Mouse (Mus musculus): ENCODE results near the gene Cct7. TPM values are rescaled to one million over a fixed set of nuclear protein-coding genes. Genes with fewer than 3 reads are reported as not detected.

Cct7 gene
- total RNA-seq, 2 experiments from 2014 or later: 310 to 311 TPM

DNA sequence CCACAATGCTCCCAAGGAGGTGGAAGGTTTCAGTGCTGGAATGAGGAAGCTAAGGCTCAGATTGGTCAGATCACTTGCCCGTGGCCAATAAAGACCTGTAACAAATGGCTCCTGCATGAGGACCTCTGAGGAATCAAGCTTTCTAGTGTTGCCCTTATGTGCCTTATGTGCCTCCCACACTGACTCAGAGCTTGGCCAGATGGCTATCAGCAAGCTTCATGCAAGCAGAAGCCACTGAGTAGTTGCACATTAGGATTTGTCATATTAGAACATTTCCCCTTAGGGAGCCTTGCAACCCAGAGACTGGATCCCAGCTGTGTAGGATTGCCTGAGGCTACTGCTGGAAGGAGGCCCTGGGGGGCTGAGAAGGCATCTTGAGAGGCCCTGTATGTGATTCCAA, 49.1 kb downstream of the Cct7 start:
- intact Hi-C loops (cut with DNase I): no loop called here
- DNase-seq: no peak

DNA sequence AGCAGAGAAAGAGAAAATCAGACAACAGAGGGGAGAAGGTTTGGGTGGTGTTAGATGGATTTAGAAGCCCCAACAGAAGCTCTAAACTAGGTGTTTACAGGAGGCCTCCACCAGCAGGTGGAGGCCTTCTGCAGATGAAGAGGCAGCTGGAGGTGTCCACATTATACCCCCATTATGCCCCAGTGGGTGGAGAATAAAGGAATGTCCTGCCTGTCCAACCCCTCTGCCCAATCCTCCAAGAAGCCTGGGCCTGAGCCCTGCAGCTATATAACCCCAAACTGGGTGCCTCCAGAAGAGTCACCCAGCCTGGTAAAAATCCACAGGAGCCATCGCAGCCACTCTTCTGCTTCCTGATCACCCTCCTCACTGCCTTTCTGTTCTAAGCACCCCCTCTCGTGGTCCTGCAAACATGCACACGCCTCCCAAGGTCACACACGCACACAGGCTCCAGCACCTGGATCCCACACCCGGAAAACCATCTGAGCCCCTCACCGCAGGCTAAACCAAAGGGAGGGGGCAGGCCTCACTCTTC, 50.3 kb downstream of the Cct7 start:
- no peak for DNase-seq
- intact Hi-C loops (cut with DNase I): no loop called here

DNA sequence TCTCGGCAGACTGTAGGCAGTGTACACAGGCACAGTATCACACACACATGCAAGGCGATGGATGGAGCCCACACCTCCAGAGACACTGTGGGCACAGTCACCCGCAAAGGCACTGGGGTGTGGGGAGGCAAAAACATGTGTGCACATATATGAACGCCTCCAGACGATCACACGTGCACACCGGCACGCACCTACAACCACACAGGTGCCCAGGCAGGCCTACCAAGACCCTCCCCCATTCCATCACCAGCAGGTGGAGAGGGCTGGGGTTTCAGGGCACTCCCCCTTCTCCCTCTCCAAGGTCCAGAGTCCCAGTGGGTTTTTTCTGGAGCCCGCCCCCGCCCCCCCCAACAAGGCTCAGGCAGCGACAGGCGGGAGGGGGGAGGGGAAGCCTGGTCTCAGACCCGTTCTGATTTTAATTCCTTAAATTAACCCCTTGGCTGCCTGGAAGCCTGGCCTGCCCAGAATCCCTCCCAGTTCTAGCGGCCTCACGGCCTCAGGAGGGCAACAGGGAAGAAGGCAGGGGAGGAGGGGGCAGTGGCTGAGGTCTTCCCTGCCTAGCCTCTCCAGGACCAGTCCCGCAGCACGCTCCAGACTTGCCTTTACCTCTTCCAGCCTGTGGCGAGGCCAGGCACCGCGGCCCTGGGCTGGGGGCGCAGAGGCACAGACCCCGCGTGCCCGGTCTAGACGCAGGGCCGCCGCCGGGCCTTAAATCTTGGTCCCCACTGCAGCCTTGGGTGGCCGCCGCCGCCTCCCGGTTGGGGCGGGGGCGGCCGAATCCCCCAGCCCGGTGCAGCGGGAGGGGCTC, 51.0 kb downstream of the Cct7 start:
- no peak for DNase-seq
- intact Hi-C loops (cut with DNase I): no loop called here

DNA sequence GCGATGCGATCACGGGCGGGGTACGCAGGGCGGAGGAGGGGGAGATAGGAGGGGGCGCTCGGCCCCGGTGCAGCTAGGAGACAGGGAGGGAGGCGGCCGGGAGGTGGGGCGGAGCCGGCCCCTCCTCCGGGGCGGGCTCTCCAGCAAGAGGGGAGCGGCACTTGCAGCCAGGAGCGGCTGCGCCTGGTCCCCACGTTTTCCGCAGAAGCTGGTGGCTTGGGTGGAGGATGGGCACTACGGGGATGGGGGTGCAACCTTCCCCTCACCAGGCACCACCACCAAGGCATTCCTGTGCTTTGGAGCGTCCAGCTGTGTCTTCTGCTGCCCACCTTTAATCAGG, 51.6 kb downstream of the Cct7 start, which contains the start of gene Fbxo41:
TSS of gene Fbxo41 (minus strand) at position 84 of the 340 bp plus-strand sequence.
- intact Hi-C loops (cut with DNase I): no loop called here
- DNase-seq: peak; percentile 72

DNA sequence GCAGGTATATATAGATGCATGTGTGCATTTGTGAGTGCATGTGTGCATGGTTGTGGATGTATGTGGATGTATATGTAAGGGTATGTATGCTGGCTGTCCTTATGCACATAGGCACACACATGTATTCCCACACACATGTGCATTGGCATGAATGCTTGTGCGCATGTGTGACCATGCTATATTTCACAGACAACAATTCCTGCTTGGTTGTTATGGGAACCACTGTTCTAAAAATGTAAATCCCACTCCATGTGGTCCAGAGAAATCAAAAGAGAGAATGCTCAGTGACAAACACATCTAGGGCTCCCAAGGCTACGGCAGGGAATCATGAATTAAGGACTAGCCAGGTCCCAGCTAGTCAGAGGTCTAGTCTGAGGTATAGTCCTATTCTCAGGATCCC, 53.6 kb downstream of the Cct7 start:
- no peak for DNase-seq
- intact Hi-C loops (cut with DNase I): no loop called here

DNA sequence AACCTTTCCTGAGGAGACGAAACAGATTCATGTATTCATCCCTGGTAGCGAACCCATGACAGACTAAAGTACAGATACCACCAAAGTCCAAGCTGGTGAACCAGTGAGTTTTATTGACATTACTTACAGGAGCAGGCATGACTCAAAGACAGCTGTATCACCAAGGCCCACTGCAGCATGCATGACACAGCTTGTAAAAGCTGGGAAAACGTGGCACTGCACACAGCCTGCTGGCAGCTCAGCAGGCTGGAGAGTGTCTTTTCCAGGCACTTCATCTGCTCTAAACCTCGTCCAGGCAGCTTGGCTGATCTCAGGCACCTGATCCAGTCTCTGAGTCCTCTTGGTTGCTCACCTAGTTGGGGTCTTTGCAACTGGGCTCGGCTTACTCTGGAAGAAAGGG, 57.3 kb downstream of the Cct7 start:
- intact Hi-C loops (cut with DNase I): no loop called here
- no peak for DNase-seq

DNA sequence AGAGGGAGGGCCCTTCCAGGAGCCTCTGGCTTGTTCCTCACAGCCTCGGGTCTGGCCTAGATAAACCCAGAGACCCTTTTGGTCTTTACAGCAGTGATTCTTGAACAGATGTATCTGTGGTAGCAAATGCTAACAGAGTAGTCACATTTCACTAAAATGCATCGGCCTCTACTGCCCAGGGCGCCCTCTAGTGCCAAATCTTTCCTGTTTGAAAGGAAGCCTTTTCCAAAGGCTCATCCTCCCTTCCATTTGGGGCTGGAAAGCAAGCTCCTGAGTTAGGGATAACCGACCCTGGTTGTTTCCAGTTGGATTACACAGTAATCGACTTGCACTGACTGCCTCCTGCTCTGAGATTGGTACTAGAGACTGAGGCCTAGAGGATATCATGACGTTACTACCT, 59.2 kb downstream of the Cct7 start:
- peak; percentile 79 for DNase-seq
- intact Hi-C loops (cut with DNase I): no loop called here

DNA sequence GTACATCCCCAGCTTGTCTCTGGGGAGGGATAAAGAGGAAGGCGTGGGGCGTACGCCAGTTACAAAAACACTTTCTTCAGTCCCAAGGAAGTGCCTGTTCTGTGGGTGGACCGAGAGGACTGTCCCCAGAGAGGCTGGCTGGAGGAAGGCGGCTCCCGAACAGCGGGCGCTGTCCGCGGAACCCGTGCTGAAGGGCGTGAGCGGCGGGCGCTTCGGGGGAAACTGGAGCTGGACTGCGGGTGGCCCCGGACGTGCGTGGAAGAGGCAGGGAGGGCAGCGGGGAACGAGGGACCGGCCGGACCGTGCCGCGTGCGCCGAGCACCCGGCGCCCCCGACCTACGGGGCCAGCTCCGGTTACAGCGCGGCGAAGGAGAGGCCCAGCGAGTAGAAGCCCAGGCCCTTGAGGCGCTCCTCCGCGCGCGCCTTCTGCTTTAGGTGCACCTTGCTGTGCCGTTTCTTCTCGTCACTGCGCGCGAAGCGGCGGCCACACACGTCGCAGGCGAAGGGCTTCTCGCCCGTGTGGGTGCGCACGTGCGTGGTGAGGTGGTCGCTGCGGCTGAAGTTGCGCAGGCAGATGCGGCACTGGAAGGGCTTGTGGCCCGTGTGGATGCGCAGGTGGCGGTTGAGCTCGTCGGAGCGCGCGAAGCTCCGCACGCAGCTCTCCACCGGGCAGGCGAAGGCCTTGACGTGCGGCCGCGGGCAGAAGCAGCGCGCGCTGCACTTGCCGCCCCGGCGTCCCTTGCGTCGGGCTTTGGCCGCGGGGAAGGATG, 60.2 kb downstream of the Cct7 start:
- intact Hi-C loops (cut with DNase I): no loop called here
- peak; percentile 11 for DNase-seq

DNA sequence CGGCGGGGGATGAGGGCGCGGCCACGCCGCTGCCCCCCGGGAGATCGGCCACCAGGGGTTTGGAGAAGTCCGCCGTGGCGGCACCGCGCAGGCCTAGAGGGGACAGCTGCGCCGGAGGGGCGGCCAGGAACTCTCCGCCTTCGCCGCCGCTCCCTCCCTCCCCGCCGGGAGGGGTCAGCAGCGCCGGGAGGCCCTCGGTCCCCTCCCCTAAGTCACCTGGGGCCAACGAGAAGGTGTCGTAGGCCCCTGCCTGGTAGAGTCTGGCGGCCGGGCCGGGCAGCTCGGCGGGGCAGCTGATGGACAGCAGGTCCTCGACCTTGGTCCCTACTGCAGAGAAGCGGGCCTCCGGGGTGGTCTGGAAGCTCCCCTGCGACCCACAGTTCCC, 60.7 kb downstream of the Cct7 start:
- intact Hi-C loops (cut with DNase I): no loop called here

DNA sequence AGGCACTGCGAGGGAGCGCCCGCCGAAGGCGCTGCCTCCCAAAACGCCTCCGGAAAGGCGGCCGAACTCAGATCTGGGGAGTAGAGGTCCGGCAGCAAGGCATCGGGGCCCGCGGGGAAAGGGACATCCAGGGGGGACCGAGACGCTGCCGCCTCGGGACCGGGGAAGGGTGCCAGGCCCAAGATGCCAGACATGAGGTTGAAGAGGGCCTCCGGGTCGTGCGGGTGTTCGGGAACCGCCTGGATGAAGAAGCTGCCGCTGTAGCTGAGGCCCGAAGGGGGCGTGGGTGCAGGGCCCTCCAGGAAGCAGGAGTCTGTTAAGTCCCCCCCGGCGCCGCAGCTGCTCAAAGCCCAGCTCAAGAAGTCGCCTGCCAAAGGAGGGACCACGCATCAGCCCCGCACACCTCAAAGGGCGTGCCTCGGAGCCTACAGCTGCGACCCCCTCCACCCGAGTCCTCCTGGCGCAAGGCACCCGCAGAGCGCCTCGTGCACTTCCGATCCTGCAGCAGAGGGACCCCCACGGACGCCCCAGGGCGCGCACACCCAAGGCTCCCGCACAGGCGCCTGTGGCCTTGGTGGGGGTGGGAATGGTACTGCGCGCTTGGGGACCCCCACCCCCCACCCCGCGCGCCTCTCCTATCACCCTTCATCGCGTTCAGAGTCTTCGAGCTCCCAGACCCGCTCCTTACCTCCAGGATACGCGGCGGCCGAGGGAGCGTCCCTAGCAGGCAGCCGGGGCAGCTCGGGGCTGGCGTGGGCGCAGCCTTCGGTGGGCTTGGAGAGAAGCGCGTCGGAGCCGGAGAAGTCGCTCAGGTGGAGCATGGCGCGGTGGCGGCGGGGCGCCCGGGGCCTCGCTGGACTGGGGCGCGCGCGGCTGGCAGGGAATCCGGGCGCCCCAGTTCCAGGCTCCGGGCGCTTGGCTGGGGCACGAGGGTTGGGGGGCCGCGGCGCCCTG, 61.5 kb downstream of the Cct7 start:
- intact Hi-C loops (cut with DNase I): no loop called here
- DNase-seq: peak; percentile 17

More for the DNA sequence above, 60.7 kb downstream of the Cct7 start:
- no peak for DNase-seq

DNA sequence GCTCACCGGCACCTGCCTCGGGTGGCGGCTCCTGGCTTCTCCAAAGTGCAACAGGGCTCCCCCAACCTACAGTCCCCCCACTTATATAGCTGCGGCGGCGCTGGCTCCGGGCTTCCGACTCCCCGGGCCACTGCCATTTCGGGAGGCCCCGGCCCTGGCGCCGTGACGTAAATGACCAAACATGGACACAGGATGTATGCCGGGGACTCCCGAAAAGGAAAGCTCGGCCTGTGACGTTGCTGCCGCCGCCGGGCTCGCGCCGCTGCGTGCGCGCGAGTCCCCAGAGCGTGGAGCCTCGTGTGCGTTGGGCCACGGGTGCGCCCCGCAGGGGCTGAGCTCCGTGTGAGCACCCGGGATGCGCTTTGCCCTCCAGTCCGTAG, 62.2 kb downstream of the Cct7 start, which contains the start of gene Egr4:
TSS of gene Egr4 (minus strand) at position 59 of the 380 bp plus-strand sequence.
- peak; percentile 64 for DNase-seq
- intact Hi-C loops (cut with DNase I): no loop called here

DNA sequence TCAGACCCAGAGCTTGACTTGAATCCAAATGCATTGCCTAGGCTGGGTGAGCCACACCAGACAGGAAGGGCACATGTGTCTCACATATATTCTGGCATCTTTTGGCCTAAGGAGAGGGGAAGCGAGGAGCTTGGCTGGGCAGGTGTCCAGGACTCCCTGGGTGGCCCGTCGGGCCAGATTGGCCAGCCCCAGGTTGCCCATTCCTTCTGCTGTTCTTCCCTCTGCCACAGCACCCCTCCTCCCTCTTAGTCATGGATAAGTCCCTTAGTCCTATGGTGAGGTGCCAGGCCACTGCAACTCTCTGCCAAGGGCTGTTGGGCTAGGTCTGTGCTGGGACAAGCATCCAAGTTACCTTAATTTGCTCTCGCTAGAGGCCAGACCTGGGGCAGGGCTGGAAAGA, 64.6 kb downstream of the Cct7 start:
- intact Hi-C loops (cut with DNase I): no loop called here
- DNase-seq: peak; percentile 97

Other genes starting within 250 kb of the Cct7 start
- 10 to 100 TPM; 63.9 to 69.7 TPM for gene Sfxn5, start 118.1 kb upstream of the Cct7 start, total RNA-seq (2021)
- gene Rab11fip5, start 76.9 kb upstream of the Cct7 start, total RNA-seq (2021): 10 to 100 TPM; 51.7 to 54.1 TPM
- not detected for gene Noto, start 27.6 kb upstream of the Cct7 start, total RNA-seq (2021)
- 10 to 100 TPM; 65.9 to 67.5 TPM for gene Smyd5, start 19.5 kb upstream of the Cct7 start, total RNA-seq (2021)
- gene Pradc1, start 456 bp downstream of the Cct7 start, total RNA-seq (2021): 10 to 100 TPM; 14.4 to 17.8 TPM
- gene Fbxo41, start 51.5 kb downstream of the Cct7 start, total RNA-seq (2021): 10 to 100 TPM; 88.6 to 89.6 TPM
- gene Egr4, start 62.1 kb downstream of the Cct7 start, total RNA-seq (2021): 1 to 10 TPM; 4.7 to 6.0 TPM
- gene Alms1, start 136.0 kb downstream of the Cct7 start, total RNA-seq (2021): 10 to 100 TPM; 13.4 to 13.5 TPM